Mouse (Mus musculus): ENCODE measurements around the gene Nckap1l. TPM values are rescaled to one million over a fixed set of nuclear protein-coding genes. Genes with fewer than 3 reads are reported as not detected.

Nckap1l gene
- total RNA-seq, 1 experiment = 11.0 TPM

DNA sequence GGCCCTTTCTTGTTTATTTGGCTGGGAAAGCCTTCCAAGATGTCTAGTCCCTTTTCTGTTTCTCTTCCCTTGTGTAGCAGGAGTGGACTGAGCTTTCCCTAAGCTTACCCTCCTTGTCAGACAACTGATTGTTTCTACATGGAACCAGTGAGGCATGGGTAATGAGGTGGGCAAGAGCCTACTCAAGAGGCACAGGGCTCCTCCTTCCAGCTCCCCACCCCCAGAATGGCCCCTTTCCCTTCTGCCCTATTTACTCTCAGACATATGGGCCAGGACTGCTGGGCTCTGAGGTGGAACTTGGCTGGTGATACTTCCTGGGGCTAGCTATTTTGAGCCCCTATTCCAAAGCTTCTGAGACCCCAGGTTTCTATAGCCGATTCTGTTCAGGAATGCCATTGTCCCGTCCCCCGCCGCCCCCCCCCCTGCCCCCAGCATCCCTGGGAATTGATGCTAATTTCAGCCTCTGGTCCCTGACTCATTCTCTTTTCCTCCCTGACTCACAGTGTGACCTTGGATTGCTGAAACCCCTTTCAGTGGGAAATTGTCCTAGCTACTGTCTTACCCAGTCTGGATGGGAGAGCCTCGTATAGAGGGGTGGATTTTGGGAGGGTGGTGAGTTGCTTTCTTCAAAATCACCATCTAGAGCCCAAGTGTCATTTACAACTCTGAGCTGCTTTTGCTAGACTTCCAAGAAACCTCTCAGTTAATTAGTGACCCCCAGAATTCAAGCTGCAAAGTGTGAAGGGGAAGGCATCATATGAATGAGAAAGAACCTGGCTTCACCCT is 65.2 kb downstream of the Nckap1l start:
- TF ChIP-seq CHD2 (IDR thresholded peaks at IDR 0.05; ENCODE audit: low read depth, low read length) = no peak
- TF ChIP-seq ZNF384 (IDR thresholded peaks at IDR 0.05; ENCODE audit: low read depth, low read length) = no peak
- no peak for TF ChIP-seq HCFC1 (IDR thresholded peaks at IDR 0.05; ENCODE audit: borderline replicate concordance, insufficient read depth, low read length)
- TF ChIP-seq MAFK (IDR thresholded peaks at IDR 0.05; ENCODE audit: insufficient read depth, low read depth, low read length) = no peak
- no peak for TF ChIP-seq ZC3H11A (IDR thresholded peaks at IDR 0.05; ENCODE audit: borderline replicate concordance, low read depth, low read length)
- H3K4me3 ChIP-seq (ENCODE audit: insufficient read depth in 1 of 2, low read depth in 1 of 2, low read length in 2 of 2, poor library complexity in 1 of 2, severe bottlenecking in 1 of 2) = peak overlapping the region in 1 of 2 experiments; percentile 4; a peak in 2 of 4 replicates
- no peak for DNase-seq (ENCODE audit: low read depth, low spot score)
- H3K27ac ChIP-seq (ENCODE audit: insufficient read depth, low read depth, low read length, poor library complexity, severe bottlenecking) = peak overlapping the region; percentile 96
- in situ Hi-C loops (cut with MboI; ENCODE audit: low sequenced_read_pairs in 2 of 2, unreplicated experiment in 2 of 2) = no loop called here
- H3K36me3 ChIP-seq (ENCODE audit: control insufficient read depth, insufficient read depth, low read length, poor library complexity, severe bottlenecking) = peaks cover 2% of the 10 kb centered on the region; the same call in 1 of the 2 replicates
- H3K9me3 ChIP-seq (ENCODE audit: control insufficient read depth, insufficient read depth, low read depth, low read length) = no peaks in the 10 kb centered on the region
- peaks cover 17 to 37% of the 10 kb centered on the region in 2 experiments; a peak in 3 of 4 replicates for H3K4me1 ChIP-seq (ENCODE audit: control insufficient read depth in 2 of 2, insufficient read depth in 2 of 2, low read length in 2 of 2, poor library complexity in 1 of 2)
- peak overlapping the region; percentile 20; the same call in 1 of the 2 replicates for H3K9ac ChIP-seq (ENCODE audit: insufficient read depth, low read depth, low read length, poor library complexity, severe bottlenecking)

DNA sequence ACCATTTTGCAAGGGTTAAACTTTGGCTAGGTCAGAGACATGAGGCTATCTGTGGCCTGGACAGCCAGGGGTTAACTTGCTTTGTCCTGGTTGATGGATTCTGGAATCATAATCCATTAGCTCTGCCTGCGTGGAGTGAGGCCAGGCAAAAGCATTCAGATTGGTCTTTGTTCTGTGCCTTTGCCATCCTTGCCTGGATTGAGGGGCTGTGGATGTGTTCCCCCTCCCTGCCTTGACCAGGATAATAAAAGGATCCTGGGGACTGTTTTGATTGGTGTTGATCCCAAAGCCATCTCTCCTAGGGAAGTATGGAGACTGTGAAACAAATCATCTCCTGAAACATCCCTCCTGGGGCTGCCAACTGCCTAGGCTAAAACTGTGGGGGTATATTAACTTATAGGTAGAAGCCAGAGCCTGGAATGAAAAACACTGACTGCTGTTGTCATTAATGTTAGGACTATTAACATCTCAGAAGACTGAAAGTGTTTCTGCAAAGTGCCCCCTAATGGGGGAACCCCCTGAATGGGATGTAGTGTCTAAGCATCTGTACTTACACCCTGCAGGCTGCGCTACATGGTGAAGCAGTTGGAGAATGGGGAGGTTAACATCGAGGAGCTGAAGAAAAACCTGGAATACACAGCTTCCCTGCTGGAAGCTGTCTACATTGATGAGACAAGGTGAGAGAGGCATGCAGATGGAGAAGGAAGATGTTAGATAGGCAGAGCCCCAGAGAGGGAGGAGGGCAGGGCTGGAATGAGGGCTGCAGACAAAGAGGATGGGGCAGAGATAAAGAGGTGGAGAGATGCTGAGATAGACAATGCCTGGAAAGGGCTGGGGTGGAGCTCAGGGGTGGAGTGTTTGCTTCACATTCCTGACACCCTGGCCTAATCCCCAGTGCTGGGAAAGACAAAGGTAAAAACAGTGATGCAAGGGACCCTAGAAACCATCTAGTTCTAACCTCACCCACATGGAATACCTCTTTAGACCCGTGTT is 66.1 kb downstream of the Nckap1l start:
- Histone ChIP-seq H3K27ac (ENCODE audit: insufficient read depth, low read depth, low read length, poor library complexity, severe bottlenecking) (peak overlapping the region; percentile 96), H3K4me3 (ENCODE audit: insufficient read depth in 1 of 2, low read depth in 1 of 2, low read length in 2 of 2, poor library complexity in 1 of 2, severe bottlenecking in 1 of 2) (no peak overlapping the region), H3K9me3 (ENCODE audit: control insufficient read depth, insufficient read depth, low read depth, low read length) (no peaks in the 10 kb centered on the region), H3K4me1 (ENCODE audit: control insufficient read depth in 2 of 2, insufficient read depth in 2 of 2, low read length in 2 of 2, poor library complexity in 1 of 2) (peaks cover 17 to 38% of the 10 kb centered on the region in 2 experiments; a peak in 3 of 4 replicates), H3K9ac (ENCODE audit: insufficient read depth, low read depth, low read length, poor library complexity, severe bottlenecking) (0 out of 2 replicates have a peak overlapping the region, but pooled peaks have one; percentile 10), H3K36me3 (ENCODE audit: control insufficient read depth, insufficient read depth, low read length, poor library complexity, severe bottlenecking) (peaks cover 7% of the 10 kb centered on the region; the same call in 1 of the 2 replicates)
- DNase-seq (ENCODE audit: low read depth, low spot score) = peak; percentile 70
- TF ChIP-seq HCFC1 (IDR thresholded peaks at IDR 0.05; ENCODE audit: borderline replicate concordance, insufficient read depth, low read length) (no peak), ZC3H11A (IDR thresholded peaks at IDR 0.05; ENCODE audit: borderline replicate concordance, low read depth, low read length) (no peak), ZNF384 (IDR thresholded peaks at IDR 0.05; ENCODE audit: low read depth, low read length) (no peak), MAFK (IDR thresholded peaks at IDR 0.05; ENCODE audit: insufficient read depth, low read depth, low read length) (0 out of 2 replicates have a peak, but pooled peaks have one; percentile 24), CHD2 (IDR thresholded peaks at IDR 0.05; ENCODE audit: low read depth, low read length) (no peak; the same call in 1 of the 2 replicates)
- in situ Hi-C loops (cut with MboI; ENCODE audit: low sequenced_read_pairs in 2 of 2, unreplicated experiment in 2 of 2) = no loop called here

DNA sequence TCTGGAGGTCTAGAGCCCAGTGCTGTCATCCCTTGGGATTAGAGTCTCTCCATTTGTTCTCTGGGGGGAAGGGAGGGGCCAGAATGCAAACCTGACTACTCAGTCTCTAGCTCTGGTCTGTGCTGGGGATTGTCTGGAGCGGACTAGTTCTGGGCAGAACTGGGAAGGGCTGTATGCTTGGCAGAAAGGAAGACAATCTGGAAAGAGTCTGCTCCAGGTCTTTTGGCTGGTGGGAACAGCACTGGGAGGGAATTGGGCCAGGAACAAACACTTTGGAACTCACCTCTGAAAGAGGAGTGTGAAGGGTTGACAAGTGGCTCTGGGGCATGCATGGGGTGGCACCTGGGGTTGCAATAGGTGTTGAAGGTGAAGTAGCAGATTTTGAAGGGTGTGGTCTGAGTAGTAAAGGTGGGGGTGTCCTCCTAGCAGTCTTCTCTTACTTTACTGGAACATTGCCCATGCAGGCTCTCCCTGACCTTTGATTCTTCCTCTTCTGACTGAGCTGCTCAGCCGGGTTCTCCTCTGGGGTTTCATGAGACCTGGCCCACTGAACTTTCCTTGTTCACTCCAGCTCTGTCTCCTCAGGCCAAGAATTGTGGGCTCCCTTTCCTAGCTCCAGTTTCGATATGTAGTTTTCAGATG is 69.0 kb downstream of the Nckap1l start:
- TF ChIP-seq ZC3H11A (IDR thresholded peaks at IDR 0.05; ENCODE audit: borderline replicate concordance, low read depth, low read length) (no peak), ZNF384 (IDR thresholded peaks at IDR 0.05; ENCODE audit: low read depth, low read length) (no peak), CHD2 (IDR thresholded peaks at IDR 0.05; ENCODE audit: low read depth, low read length) (no peak), MAFK (IDR thresholded peaks at IDR 0.05; ENCODE audit: insufficient read depth, low read depth, low read length) (no peak), HCFC1 (IDR thresholded peaks at IDR 0.05; ENCODE audit: borderline replicate concordance, insufficient read depth, low read length) (no peak)
- peak overlapping the region; percentile 65; the same call in 1 of the 2 replicates for H3K27ac ChIP-seq (ENCODE audit: insufficient read depth, low read depth, low read length, poor library complexity, severe bottlenecking)
- H3K36me3 ChIP-seq (ENCODE audit: control insufficient read depth, insufficient read depth, low read length, poor library complexity, severe bottlenecking) = peaks cover 18% of the 10 kb centered on the region; the same call in 1 of the 2 replicates
- DNase-seq (ENCODE audit: low read depth, low spot score) = peak; percentile 78
- in situ Hi-C loops (cut with MboI; ENCODE audit: low sequenced_read_pairs in 2 of 2, unreplicated experiment in 2 of 2) = no loop called here
- peak overlapping the region in 1 of 2 experiments; percentile 5; a peak in 1 of 4 replicates for H3K4me3 ChIP-seq (ENCODE audit: insufficient read depth in 1 of 2, low read depth in 1 of 2, low read length in 2 of 2, poor library complexity in 1 of 2, severe bottlenecking in 1 of 2)
- H3K9me3 ChIP-seq (ENCODE audit: control insufficient read depth, insufficient read depth, low read depth, low read length) = no peaks in the 10 kb centered on the region
- no peak overlapping the region; the same call in 1 of the 2 replicates for H3K9ac ChIP-seq (ENCODE audit: insufficient read depth, low read depth, low read length, poor library complexity, severe bottlenecking)
- peaks cover 17 to 38% of the 10 kb centered on the region in 2 experiments; a peak in 3 of 4 replicates for H3K4me1 ChIP-seq (ENCODE audit: control insufficient read depth in 2 of 2, insufficient read depth in 2 of 2, low read length in 2 of 2, poor library complexity in 1 of 2)
